Mouse (Mus musculus): ENCODE results near the gene Snx30.

GRCm38 (mm10) chr4:59767717-59768116 is 37.9 kb upstream of the Snx30 start:
- TF ChIP-seq CTCF (IDR thresholded peaks at IDR 0.05; ENCODE audit: extremely low read depth, insufficient read depth, low read length) (no peak), POLR2A (IDR thresholded peaks at IDR 0.05; ENCODE audit: extremely low read depth, insufficient read depth, low read length) (no peak)

All from cortical plate, adult 2 months (tissue).